Mouse (Mus musculus) lung, embryonic 16.5 days (tissue): ENCODE results near the gene Tmem86b. TPM values are rescaled to one million over a fixed set of nuclear protein-coding genes. Genes with fewer than 3 reads are reported as not detected.
"Not testable (repeated sequence)": the region's sequence is repeated elsewhere in the genome, so short reads cannot be mapped to it uniquely, and the experiment has no call there.

ENCODE experiments used
- ATAC-seq: fragments of 200-750 bp; cut with Nextera tagmentation; 2 replicates; pipeline ENCODE4 v1.8.0; 2017; ENCODE audit warnings: low read depth, mild to moderate bottlenecking, moderate library complexity
- H3K27ac ChIP-seq: fragments of 300-500 bp; sonication (generic); 2 replicates; pipeline ENCODE4 v1.5.1; 2014; ENCODE audit warnings: mild to moderate bottlenecking, control low read depth, low read length
- H3K27me3 ChIP-seq: fragments of 300-500 bp; sonication (generic); 2 replicates; pipeline ENCODE4 v1.6.1; 2014; ENCODE audit warnings: low read depth, low read length, mixed read lengths; ENCODE audit not compliant: control insufficient read depth, insufficient read depth
- H3K36me3 ChIP-seq: fragments of 300-500 bp; sonication (generic); 2 replicates; pipeline ENCODE4 v1.6.1; 2014; ENCODE audit warnings: low read length; ENCODE audit not compliant: control insufficient read depth, insufficient read depth
- H3K4me1 ChIP-seq: fragments of 300-500 bp; sonication (generic); replicated peaks from 2 replicates; pipeline ENCODE4 v1.6.1; 2014; ENCODE audit warnings: low read length, mixed read lengths; ENCODE audit not compliant: control insufficient read depth, insufficient read depth
- H3K4me2 ChIP-seq: fragments of 300-500 bp; sonication (generic); 2 replicates; pipeline ENCODE4 v1.6.1; 2014; ENCODE audit warnings: low read depth, low read length, control low read depth
- H3K4me3 ChIP-seq: fragments of 300-500 bp; sonication (generic); 2 replicates; pipeline ENCODE4 v1.5.1; 2014; ENCODE audit warnings: mild to moderate bottlenecking, low read length, control low read depth
- H3K9ac ChIP-seq: fragments of 300-500 bp; sonication (generic); 2 replicates; pipeline ENCODE4 v1.6.1; 2014; ENCODE audit warnings: low read length, control low read depth
- H3K9me3 ChIP-seq: fragments of 300-500 bp; sonication (generic); 2 replicates; pipeline ENCODE4 v1.6.1; 2016; ENCODE audit warnings: low read length; ENCODE audit not compliant: control insufficient read depth
- WGBS: fragments of 180-500 bp; shearing (Covaris S2); extraction: QIAGEN DNeasy Blood & Tissue Kit; methylation state at CpG from one replicate; pipeline ENCODE4 v1.1.7; 2014; 5-methylcytosine and 5-hydroxymethylcytosine counted together
- polyA plus RNA-seq: library from polyadenylated mRNA; unstranded; fragments of >200 nt; fragmentation: Nextera tagmentation; extraction: Ambion mirVana; gene quantifications from 2 replicates; pipeline ENCODE4 v1.2.1, GENCODE M21; 2015

Gene Tmem86b
- polyA plus RNA-seq, 1 experiment from 2014 or later = 0.69 TPM

GRCm38 (mm10) chr7:4612956-4613355 lies 18.3 kb downstream of the Tmem86b start:
- H3K4me3 ChIP-seq = no peak overlapping the region
- no peaks in the 10 kb centered on the region for H3K27me3 ChIP-seq
- no peaks in the 10 kb centered on the region for H3K9me3 ChIP-seq
- H3K36me3 ChIP-seq = no peaks in the 10 kb centered on the region
- 73% methylated on average over 1 of the region's 1 CpGs for WGBS
- H3K27ac ChIP-seq = no peak overlapping the region
- ATAC-seq = no peak
- no peaks in the 10 kb centered on the region for H3K4me1 ChIP-seq
- H3K9ac ChIP-seq = no peak overlapping the region
- no peak overlapping the region for H3K4me2 ChIP-seq

- no peak for ATAC-seq
- H3K4me2 ChIP-seq = no peak overlapping the region
- no peaks in the 10 kb centered on the region for H3K4me1 ChIP-seq
- no peaks in the 10 kb centered on the region for H3K27me3 ChIP-seq
- H3K27ac ChIP-seq = no peak overlapping the region
- H3K9me3 ChIP-seq = no peaks in the 10 kb centered on the region
- H3K36me3 ChIP-seq = no peaks in the 10 kb centered on the region
- 53% methylated on average over 8 of the region's 8 CpGs for WGBS
- no peak overlapping the region for H3K9ac ChIP-seq
- no peak overlapping the region for H3K4me3 ChIP-seq
Observed at GRCm38 (mm10) chr7:4612386-4612785, 18.8 kb downstream of the Tmem86b start.

GRCm38 (mm10) chr7:4611921-4612341 lies 19.3 kb downstream of the Tmem86b start:
- no peak for ATAC-seq
- H3K9me3 ChIP-seq = no peaks in the 10 kb centered on the region
- H3K4me3 ChIP-seq = no peak overlapping the region
- H3K27me3 ChIP-seq = no peaks in the 10 kb centered on the region
- no peak overlapping the region for H3K27ac ChIP-seq
- no peaks in the 10 kb centered on the region for H3K36me3 ChIP-seq
- H3K4me2 ChIP-seq = no peak overlapping the region
- no peaks in the 10 kb centered on the region for H3K4me1 ChIP-seq
- no peak overlapping the region for H3K9ac ChIP-seq
- 73% methylated on average over 12 of the region's 12 CpGs for WGBS

GRCm38 (mm10) chr7:4611511-4611910 lies 19.7 kb downstream of the Tmem86b start:
- H3K27me3 ChIP-seq = no peaks in the 10 kb centered on the region
- no peak for ATAC-seq
- no peaks in the 10 kb centered on the region for H3K36me3 ChIP-seq
- no peak overlapping the region for H3K4me3 ChIP-seq
- H3K4me1 ChIP-seq = no peaks in the 10 kb centered on the region
- WGBS = 78% methylated on average over 12 of the region's 12 CpGs
- no peak overlapping the region for H3K27ac ChIP-seq
- no peaks in the 10 kb centered on the region for H3K9me3 ChIP-seq
- no peak overlapping the region for H3K9ac ChIP-seq
- H3K4me2 ChIP-seq = no peak overlapping the region

GRCm38 (mm10) chr7:4608002-4608401 lies 23.2 kb downstream of the Tmem86b start:
- WGBS = 64% methylated on average over 5 of the region's 5 CpGs

DNA sequence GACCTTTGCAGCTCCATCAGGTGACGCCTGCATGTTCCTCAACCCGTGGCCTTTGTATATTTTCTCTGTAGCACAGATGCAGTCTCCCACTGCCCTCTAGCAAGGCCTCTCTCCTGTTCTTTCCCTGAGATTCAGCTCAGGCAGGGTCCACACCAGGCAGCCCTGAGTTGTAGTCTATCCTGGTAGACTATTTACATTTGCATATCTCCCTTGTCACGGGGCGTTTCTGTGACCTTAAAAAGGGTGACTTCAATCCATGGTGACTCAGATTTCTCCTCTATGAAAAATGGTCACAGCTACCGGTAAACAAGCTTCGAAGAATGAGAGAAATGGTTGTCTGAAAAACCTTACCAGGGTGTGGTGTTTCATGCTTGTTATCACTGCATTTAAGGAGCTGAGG lies 27.3 kb downstream of the Tmem86b start, which contains the start of gene Ptprh:
Gene Ptprh (minus strand): TSS at position 169 of the 400 bp plus-strand sequence.
- no peaks in the 10 kb centered on the region for H3K27me3 ChIP-seq
- WGBS = 43% methylated on average over 6 of the region's 6 CpGs

More at GRCm38 (mm10) chr7:4608002-4608401, 23.2 kb downstream of the Tmem86b start:
- no peak for ATAC-seq
- no peaks in the 10 kb centered on the region for H3K27me3 ChIP-seq
- H3K4me2 ChIP-seq = no peak overlapping the region
- H3K36me3 ChIP-seq = no peaks in the 10 kb centered on the region
- H3K9me3 ChIP-seq = no peaks in the 10 kb centered on the region
- H3K9ac ChIP-seq = no peak overlapping the region
- no peak overlapping the region for H3K4me3 ChIP-seq
- H3K27ac ChIP-seq = no peak overlapping the region
- no peaks in the 10 kb centered on the region for H3K4me1 ChIP-seq

DNA sequence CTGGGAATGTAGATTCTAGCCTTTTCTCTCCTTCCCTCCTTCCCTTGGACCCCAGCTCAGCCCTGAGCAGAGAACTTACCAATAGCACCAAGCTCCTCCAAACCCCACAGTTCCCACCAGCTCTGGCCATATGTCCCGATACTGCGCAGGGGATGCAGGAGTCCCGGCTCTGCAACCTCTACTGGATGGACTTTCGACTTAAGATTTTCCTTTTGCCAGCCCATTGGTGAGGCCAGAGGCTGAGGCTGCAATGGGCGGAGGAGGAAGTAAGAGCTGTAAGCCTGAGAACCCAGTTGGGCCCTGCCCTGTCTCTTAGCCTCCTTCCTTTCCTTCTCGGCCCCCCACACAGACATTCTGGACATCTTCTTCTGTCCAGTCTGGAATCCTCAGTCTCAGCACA lies 28.3 kb downstream of the Tmem86b start:
- ATAC-seq = no peak
- no peak overlapping the region for H3K4me2 ChIP-seq
- no peak overlapping the region for H3K4me3 ChIP-seq
- H3K36me3 ChIP-seq = no peaks in the 10 kb centered on the region
- H3K9me3 ChIP-seq = no peaks in the 10 kb centered on the region
- no peak overlapping the region for H3K9ac ChIP-seq
- H3K4me1 ChIP-seq = no peaks in the 10 kb centered on the region
- 78% methylated on average over 6 of the region's 6 CpGs for WGBS
- no peaks in the 10 kb centered on the region for H3K27me3 ChIP-seq
- no peak overlapping the region for H3K27ac ChIP-seq

More for the DNA sequence above, 27.3 kb downstream of the Tmem86b start, which contains the start of gene Ptprh:
- no peaks in the 10 kb centered on the region for H3K9me3 ChIP-seq
- H3K4me3 ChIP-seq = no peak within 1 kb of the TSS
- no peaks in the 10 kb centered on the region for H3K36me3 ChIP-seq
- no peak within 1 kb of the TSS for H3K4me2 ChIP-seq
- no peaks in the 10 kb centered on the region for H3K4me1 ChIP-seq
- H3K27ac ChIP-seq = no peak within 1 kb of the TSS
- H3K9ac ChIP-seq = no peak within 1 kb of the TSS
- ATAC-seq = no peak

DNA sequence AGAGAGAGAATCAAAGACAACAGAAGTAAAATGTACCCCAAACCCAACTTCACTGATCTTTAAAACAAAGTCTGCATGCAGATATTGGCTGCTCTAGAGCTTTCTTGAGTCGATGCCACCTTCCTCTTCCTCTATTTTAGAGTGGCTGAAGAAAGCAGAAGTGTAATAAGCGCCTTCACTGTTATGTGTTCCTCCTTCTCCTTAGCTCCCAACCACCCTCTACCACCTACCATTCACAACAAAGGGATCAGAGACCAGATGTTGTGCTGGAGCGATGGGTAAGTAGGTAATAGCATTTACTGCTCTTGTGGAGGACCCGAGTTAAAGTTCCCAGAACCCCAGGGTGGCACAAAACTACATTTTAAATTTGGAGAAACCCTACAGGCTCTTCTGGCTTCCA lies 34.2 kb downstream of the Tmem86b start:
- 56% methylated on average over 4 of the region's 4 CpGs for WGBS
- H3K9me3 ChIP-seq, H3K4me3 ChIP-seq, ATAC-seq, H3K9ac ChIP-seq, H3K36me3 ChIP-seq, H3K4me2 ChIP-seq, H3K27ac ChIP-seq, H3K27me3 ChIP-seq, H3K4me1 ChIP-seq: not testable (repeated sequence)

DNA sequence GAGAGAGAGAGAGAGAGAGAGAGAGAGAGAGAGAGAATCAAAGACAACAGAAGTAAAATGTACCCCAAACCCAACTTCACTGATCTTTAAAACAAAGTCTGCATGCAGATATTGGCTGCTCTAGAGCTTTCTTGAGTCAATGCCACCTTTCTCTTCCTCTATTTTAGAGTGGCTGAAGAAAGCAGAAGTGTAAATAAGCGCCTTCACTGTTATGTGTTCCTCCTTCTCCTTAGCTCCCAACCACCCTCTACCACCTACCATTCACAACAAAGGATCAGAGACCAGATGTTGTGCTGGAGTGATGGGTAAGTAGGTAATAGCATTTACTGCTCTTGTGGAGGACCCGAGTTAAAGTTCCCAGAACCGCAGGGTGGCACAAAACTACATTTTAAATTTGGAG lies 49.7 kb downstream of the Tmem86b start:
- not testable (repeated sequence) for H3K9me3 ChIP-seq, ATAC-seq, H3K27ac ChIP-seq, H3K27me3 ChIP-seq, H3K4me2 ChIP-seq, H3K9ac ChIP-seq, H3K4me3 ChIP-seq, H3K4me1 ChIP-seq, H3K36me3 ChIP-seq
- 76% methylated on average over 3 of the region's 3 CpGs for WGBS
